Mouse (Mus musculus): ENCODE measurements around the gene Ar. TPM values are rescaled to one million over a fixed set of nuclear protein-coding genes. Genes with fewer than 3 reads are reported as not detected.

Ar gene
- polyA plus RNA-seq, 1 experiment from 2014 or later, result 1.0 TPM

DNA sequence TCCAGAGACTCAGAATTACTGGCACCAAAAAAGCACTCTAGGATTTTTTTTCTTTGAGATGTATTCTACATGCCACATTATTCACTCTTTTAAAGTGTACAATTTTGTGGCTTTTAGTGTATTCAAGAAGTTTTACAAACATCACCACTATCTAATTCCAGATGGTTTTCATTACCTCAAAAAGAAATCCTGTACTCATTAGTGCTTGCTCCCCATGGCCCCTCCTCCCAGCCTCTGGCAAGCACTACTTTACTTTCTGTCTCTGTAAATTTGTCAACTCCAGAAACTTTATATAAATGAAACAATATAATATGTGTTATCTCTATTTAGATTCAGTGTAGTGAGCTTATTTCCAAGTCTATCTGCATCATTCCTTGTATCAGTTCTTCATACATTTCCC, 122.8 kb downstream of the Ar start:
- no peaks in the 10 kb centered on the region for H3K27me3 ChIP-seq
- no peaks in the 10 kb centered on the region for H3K36me3 ChIP-seq
- H3K9ac ChIP-seq, result no peak overlapping the region
- H3K4me2 ChIP-seq, result no peak overlapping the region
- H3K4me1 ChIP-seq, result no peaks in the 10 kb centered on the region
- H3K9me3 ChIP-seq, result no peaks in the 10 kb centered on the region
- no peak overlapping the region for H3K27ac ChIP-seq
- no peak overlapping the region for H3K4me3 ChIP-seq
- no peak for ATAC-seq (ENCODE audit: insufficient number of reproducible peaks, low FRiP score, low TSS enrichment, low read depth)

DNA sequence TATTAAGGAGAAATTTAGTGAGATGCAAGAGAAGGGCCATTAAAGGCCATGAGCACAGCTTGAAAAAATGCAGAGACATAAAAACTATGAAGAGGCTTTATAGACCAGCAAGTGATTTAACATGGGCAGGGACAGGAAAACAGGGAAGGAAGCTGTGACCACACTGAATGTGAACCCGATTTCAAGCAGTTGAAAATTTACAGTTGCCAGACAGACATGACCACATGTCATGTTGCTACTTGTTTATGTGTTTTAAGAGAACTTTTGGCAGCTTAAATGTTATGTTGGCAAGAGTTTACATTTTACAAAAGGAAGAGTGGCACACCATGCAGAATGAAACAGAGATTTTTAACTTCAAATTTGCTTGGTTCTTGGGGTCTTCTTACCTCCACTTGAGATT, 143.2 kb downstream of the Ar start:
- WGBS, result 27% methylated on average over 1 of the region's 1 CpGs
- no peaks in the 10 kb centered on the region for H3K4me1 ChIP-seq
- no peak overlapping the region for H3K9ac ChIP-seq
- ATAC-seq (ENCODE audit: insufficient number of reproducible peaks, low FRiP score, low TSS enrichment, low read depth), result no peak
- no peaks in the 10 kb centered on the region for H3K9me3 ChIP-seq
- H3K27me3 ChIP-seq, result no peaks in the 10 kb centered on the region
- H3K4me2 ChIP-seq, result no peak overlapping the region
- H3K4me3 ChIP-seq, result no peak overlapping the region
- H3K27ac ChIP-seq, result no peak overlapping the region
- H3K36me3 ChIP-seq, result no peaks in the 10 kb centered on the region

DNA sequence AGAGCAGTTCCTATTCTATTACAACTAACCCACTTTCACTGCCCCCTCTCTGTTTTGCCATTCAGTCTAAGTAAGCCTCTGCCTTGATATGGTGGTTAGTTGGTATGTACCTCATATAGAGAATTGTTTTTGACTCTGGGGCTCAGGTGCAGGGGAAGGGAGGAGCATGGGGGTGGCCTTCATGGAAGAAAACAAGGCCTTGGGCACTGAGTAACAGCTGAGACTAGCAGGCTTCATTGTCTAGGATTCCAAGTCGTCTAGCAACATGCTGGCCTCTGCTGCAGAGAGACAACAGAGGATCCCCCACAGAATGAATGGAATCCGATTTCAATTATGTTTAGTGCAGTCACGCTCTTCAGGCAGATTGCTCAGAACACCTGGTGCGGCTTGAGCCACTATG, 152.1 kb downstream of the Ar start:
- 57% methylated on average over 4 of the region's 4 CpGs for WGBS
- no peak overlapping the region for H3K4me2 ChIP-seq
- ATAC-seq (ENCODE audit: insufficient number of reproducible peaks, low FRiP score, low TSS enrichment, low read depth), result no peak

DNA sequence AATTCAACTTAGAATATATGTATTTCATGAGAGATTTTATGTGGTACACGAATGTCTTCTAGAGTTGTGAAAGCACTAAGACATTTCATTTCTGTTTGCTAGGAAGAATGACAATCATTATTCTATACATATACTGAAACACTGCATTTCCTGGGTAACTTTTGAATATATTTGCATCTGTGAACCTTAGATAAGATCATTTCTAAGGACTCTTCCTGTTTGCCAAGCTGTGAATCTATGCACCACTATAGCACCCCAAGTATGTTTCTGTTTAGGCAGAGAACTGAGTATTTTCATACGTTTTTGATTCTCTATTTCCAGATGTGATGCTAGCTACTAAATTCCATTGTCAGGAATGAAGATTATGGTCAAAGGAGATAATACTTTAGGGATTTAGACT, 153.4 kb downstream of the Ar start:
- no peaks in the 10 kb centered on the region for H3K4me1 ChIP-seq
- H3K9ac ChIP-seq, result no peak overlapping the region
- no peaks in the 10 kb centered on the region for H3K9me3 ChIP-seq
- no peak overlapping the region for H3K4me3 ChIP-seq
- WGBS, result 55% methylated on average over 2 of the region's 2 CpGs
- H3K36me3 ChIP-seq, result no peaks in the 10 kb centered on the region
- no peak overlapping the region for H3K4me2 ChIP-seq
- no peak for ATAC-seq (ENCODE audit: insufficient number of reproducible peaks, low FRiP score, low TSS enrichment, low read depth)
- no peak overlapping the region for H3K27ac ChIP-seq
- no peaks in the 10 kb centered on the region for H3K27me3 ChIP-seq

More for the DNA sequence above, 152.1 kb downstream of the Ar start:
- Histone ChIP-seq H3K36me3 (no peaks in the 10 kb centered on the region), H3K4me3 (no peak overlapping the region), H3K27ac (no peak overlapping the region), H3K9me3 (no peaks in the 10 kb centered on the region), H3K9ac (no peak overlapping the region), H3K4me1 (no peaks in the 10 kb centered on the region), H3K27me3 (no peaks in the 10 kb centered on the region)

DNA sequence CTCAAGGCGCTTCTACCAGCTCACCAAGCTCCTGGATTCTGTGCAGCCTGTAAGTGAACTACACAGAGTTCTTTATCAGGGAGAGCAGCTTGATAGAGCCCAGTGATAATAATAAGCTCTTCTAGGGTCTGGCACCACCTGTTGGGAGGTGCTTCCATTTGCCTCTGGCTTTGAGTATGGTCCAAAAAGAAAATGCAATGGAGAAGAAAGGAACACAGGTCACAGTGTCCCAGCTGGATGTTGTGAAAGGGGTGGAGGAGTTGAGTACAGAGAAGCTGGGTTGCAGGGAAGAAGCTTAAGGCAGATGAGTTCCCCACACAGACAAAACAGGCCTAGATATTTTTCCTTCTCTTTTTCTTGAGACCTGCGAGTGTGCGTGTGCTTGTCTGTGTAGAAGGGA, 167.4 kb downstream of the Ar start:
- WGBS, result 84% methylated on average over 3 of the region's 3 CpGs

DNA sequence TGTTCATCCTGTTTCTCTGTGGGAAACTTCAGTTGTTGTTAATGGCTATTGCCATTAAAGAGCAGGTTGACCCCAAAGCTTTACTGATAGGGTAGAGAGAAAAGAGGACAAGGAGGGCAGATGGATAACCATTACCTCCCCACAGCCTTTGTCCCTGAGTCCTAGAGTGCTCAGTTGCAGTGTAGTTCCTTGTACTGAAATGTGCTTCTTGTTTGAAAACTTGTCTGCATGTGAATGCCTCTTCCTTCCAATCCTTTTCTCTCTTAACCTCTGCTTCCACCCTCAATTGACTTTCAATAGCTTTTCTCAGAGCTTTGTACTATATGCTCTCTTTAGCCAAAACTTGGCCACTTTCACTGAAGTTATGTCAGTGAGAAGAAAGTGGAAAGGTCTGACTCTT, 168.9 kb downstream of the Ar start:
- no peak for ATAC-seq (ENCODE audit: insufficient number of reproducible peaks, low FRiP score, low TSS enrichment, low read depth)
- H3K4me1 ChIP-seq, result no peaks in the 10 kb centered on the region
- no peaks in the 10 kb centered on the region for H3K9me3 ChIP-seq
- H3K36me3 ChIP-seq, result no peaks in the 10 kb centered on the region
- H3K4me2 ChIP-seq, result no peak overlapping the region
- H3K27me3 ChIP-seq, result 0 out of 2 replicates have a peak, but pooled peaks cover 13% of the 10 kb centered on the region
- H3K9ac ChIP-seq, result no peak overlapping the region
- no peak overlapping the region for H3K4me3 ChIP-seq
- no peak overlapping the region for H3K27ac ChIP-seq

More for the DNA sequence above, 167.4 kb downstream of the Ar start:
- H3K4me3 ChIP-seq, result no peak overlapping the region
- H3K36me3 ChIP-seq, result no peaks in the 10 kb centered on the region
- no peak for ATAC-seq (ENCODE audit: insufficient number of reproducible peaks, low FRiP score, low TSS enrichment, low read depth)
- H3K27ac ChIP-seq, result no peak overlapping the region
- H3K9ac ChIP-seq, result no peak overlapping the region
- H3K9me3 ChIP-seq, result no peaks in the 10 kb centered on the region
- no peaks in the 10 kb centered on the region for H3K4me1 ChIP-seq
- H3K4me2 ChIP-seq, result no peak overlapping the region
- 0 out of 2 replicates have a peak, but pooled peaks cover 13% of the 10 kb centered on the region for H3K27me3 ChIP-seq

DNA sequence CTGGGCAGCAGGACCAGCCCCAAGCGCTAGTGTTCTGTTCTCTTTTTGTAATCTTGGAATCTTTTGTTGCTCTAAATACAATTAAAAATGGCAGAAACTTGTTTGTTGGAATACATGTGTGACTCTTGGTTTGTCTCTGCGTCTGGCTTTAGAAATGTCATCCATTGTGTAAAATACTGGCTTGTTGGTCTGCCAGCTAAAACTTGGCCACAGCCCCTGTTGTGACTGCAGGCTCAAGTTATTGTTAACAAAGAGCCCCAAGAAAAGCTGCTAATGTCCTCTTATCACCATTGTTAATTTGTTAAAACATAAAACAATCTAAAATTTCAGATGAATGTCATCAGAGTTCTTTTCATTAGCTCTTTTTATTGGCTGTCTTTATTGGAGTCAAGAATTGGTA, 174.5 kb downstream of the Ar start:
- Histone ChIP-seq H3K9me3 (no peaks in the 10 kb centered on the region), H3K27me3 (0 out of 2 replicates have a peak, but pooled peaks cover under 1% of the 10 kb centered on the region), H3K4me2 (no peak overlapping the region), H3K4me3 (no peak overlapping the region), H3K36me3 (no peaks in the 10 kb centered on the region), H3K27ac (no peak overlapping the region), H3K9ac (no peak overlapping the region), H3K4me1 (no peaks in the 10 kb centered on the region)
- 81% methylated on average over 2 of the region's 2 CpGs for WGBS
- no peak for ATAC-seq (ENCODE audit: insufficient number of reproducible peaks, low FRiP score, low TSS enrichment, low read depth)

DNA sequence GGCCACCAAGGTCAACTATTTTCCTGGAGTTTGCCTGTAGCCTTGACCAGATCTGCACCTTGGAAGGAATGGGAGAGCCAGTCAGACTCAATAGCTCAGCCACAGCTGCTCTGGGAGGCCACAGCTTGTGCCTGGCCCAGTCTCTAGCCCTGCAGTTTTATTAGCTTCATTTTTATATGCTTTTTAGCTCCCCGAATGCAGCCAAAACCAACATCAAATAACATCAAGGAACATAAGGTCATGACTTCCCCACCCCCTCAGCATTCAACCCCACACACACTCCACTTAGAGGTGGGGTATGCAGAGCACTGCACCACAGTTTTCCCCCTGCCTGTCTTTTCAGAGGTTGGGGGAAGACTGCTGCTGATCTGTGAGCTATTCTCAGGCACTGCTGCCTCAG, 198.9 kb downstream of the Ar start:
- H3K4me1 ChIP-seq, result no peaks in the 10 kb centered on the region
- H3K9me3 ChIP-seq, result no peaks in the 10 kb centered on the region
- 43% methylated on average over 1 of the region's 1 CpGs for WGBS
- no peak overlapping the region for H3K4me2 ChIP-seq
- peak overlapping the region; percentile 33; the same call in 1 of the 2 replicates for H3K27ac ChIP-seq
- H3K27me3 ChIP-seq, result no peaks in the 10 kb centered on the region
- H3K36me3 ChIP-seq, result no peaks in the 10 kb centered on the region
- no peak overlapping the region for H3K9ac ChIP-seq
- H3K4me3 ChIP-seq, result no peak overlapping the region
- ATAC-seq (ENCODE audit: insufficient number of reproducible peaks, low FRiP score, low TSS enrichment, low read depth), result no peak

DNA sequence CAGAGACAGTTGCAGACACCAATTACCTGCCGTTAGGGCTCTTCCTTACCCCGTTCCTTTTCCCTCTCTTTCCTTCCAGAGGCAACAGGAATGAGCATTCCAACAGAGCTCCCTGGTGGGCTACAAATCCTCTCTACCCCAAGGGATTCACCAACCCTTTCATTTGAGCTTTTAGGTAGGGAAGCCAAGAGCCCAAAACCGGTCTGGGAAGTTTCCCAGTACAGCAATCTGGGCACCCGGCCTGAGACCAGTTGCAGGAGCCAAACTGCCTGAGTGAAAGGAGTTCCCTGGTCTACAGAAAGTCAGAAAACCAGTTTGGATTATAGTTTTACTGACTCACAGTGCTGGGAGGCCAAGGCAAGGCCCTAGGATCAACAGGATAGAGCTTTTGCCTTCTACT, 199.5 kb downstream of the Ar start:
- no peaks in the 10 kb centered on the region for H3K27me3 ChIP-seq
- no peak for ATAC-seq (ENCODE audit: insufficient number of reproducible peaks, low FRiP score, low TSS enrichment, low read depth)

More for the DNA sequence above, 199.5 kb downstream of the Ar start:
- WGBS, result 26% methylated on average over 4 of the region's 4 CpGs
- no peaks in the 10 kb centered on the region for H3K4me1 ChIP-seq
- H3K4me2 ChIP-seq, result no peak overlapping the region
- no peaks in the 10 kb centered on the region for H3K36me3 ChIP-seq
- H3K4me3 ChIP-seq, result no peak overlapping the region
- no peaks in the 10 kb centered on the region for H3K9me3 ChIP-seq
- no peak overlapping the region for H3K9ac ChIP-seq
- peak overlapping the region; percentile 33; the same call in 1 of the 2 replicates for H3K27ac ChIP-seq
